Mouse (Mus musculus): ENCODE measurements around the gene Nectin4.

GRCm38 (mm10) chr1:171419905-171420304 lies 50.0 kb downstream of the Nectin4 start:
- TF ChIP-seq MAX (IDR thresholded peaks at IDR 0.05) (no peak), CTCF (IDR thresholded peaks at IDR 0.05; ENCODE audit: control insufficient read depth, insufficient read depth, insufficient read length) (no peak), MYOG (IDR thresholded peaks at IDR 0.05; ENCODE audit: control insufficient read depth, extremely low read depth, insufficient read length) (no peak), MYOD1 (IDR thresholded peaks at IDR 0.05; ENCODE audit: control insufficient read depth, insufficient read length, low read depth) (no peak), USF1 (IDR thresholded peaks at IDR 0.05; ENCODE audit: low read depth) (no peak), CEBPB (IDR thresholded peaks at IDR 0.05; ENCODE audit: low read depth) (no peak)

Measured in C2C12 (cell line).